Mouse (Mus musculus) ES-E14 (cell line): ENCODE measurements around the gene Clrn3. TPM values are rescaled to one million over a fixed set of nuclear protein-coding genes. Genes with fewer than 3 reads are reported as not detected.

Experiments used
- DNase-seq: peaks from one replicate; pipeline ENCODE4 v3.0.0-alpha.2; 2013; ENCODE audit warnings: low read depth, low spot score
- H3K27ac ChIP-seq: 2 replicates; pipeline ENCODE4 v1.5.1; 2012; ENCODE audit warnings: low read depth, mild to moderate bottlenecking, low read length, moderate library complexity, mixed read lengths; ENCODE audit not compliant: poor library complexity, insufficient read depth, severe bottlenecking
- H3K36me3 ChIP-seq: 2 replicates; pipeline ENCODE4 v1.6.1; 2012; ENCODE audit warnings: mild to moderate bottlenecking, low read length, moderate library complexity, mixed read lengths; ENCODE audit not compliant: control insufficient read depth, poor library complexity, insufficient read depth, severe bottlenecking
- H3K4me1 ChIP-seq, 2 experiments: fragments of 150-350 bp in 1 of 2; sonication (generic) in 1 of 2; 2 replicates each; pipeline ENCODE4 v1.6.1; 2012; ENCODE audit warnings: low read length in 2 of 2, mild to moderate bottlenecking in 1 of 2, mixed read lengths in 1 of 2; ENCODE audit not compliant: control insufficient read depth in 2 of 2, insufficient read depth in 2 of 2, poor library complexity in 1 of 2
- H3K4me3 ChIP-seq, 2 experiments: fragments of 150-350 bp in 1 of 2; sonication (generic) in 1 of 2; 2 replicates each; pipeline ENCODE4 v1.5.1; 2012; ENCODE audit warnings: low read length in 2 of 2, low read depth in 1 of 2, mild to moderate bottlenecking in 1 of 2, mixed read lengths in 1 of 2; ENCODE audit not compliant: insufficient read depth in 1 of 2, poor library complexity in 1 of 2, severe bottlenecking in 1 of 2
- H3K9ac ChIP-seq: 2 replicates; pipeline ENCODE4 v1.6.1; 2012; ENCODE audit warnings: low read depth, mild to moderate bottlenecking, low read length, mixed read lengths; ENCODE audit not compliant: poor library complexity, insufficient read depth, severe bottlenecking
- H3K9me3 ChIP-seq: fragments of 150-350 bp; sonication (generic); 2 replicates; pipeline ENCODE4 v1.6.1; 2012; ENCODE audit warnings: low read depth, mild to moderate bottlenecking, low read length; ENCODE audit not compliant: control insufficient read depth, insufficient read depth
- CHD2 ChIP-seq: IDR thresholded peaks from 2 replicates; pipeline ENCODE4 v1.6.1; 2014; ENCODE audit warnings: mild to moderate bottlenecking, low read depth, low read length, inconsistent platforms
- HCFC1 ChIP-seq: IDR thresholded peaks from 2 replicates; pipeline ENCODE4 v1.6.1; 2012; ENCODE audit warnings: low read length, inconsistent platforms, borderline replicate concordance; ENCODE audit not compliant: insufficient read depth
- MAFK ChIP-seq: IDR thresholded peaks from 2 replicates; pipeline ENCODE4 v1.6.1; 2014; ENCODE audit warnings: mild to moderate bottlenecking, low read depth, low read length, inconsistent platforms; ENCODE audit not compliant: insufficient read depth
- ZC3H11A ChIP-seq: IDR thresholded peaks from 2 replicates; pipeline ENCODE4 v1.6.1; 2012; ENCODE audit warnings: low read depth, mild to moderate bottlenecking, inconsistent platforms, low read length, borderline replicate concordance
- ZNF384 ChIP-seq: IDR thresholded peaks from 2 replicates; pipeline ENCODE4 v1.6.1; 2012; ENCODE audit warnings: low read depth, low read length, inconsistent platforms
- in situ Hi-C, 2 experiments: fragments of 600-800 bp; cut with MboI; formaldehyde crosslinking; loops; one replicate each; pipeline ENCODE4 v1.15.1; 2025; ENCODE audit warnings: low sequenced_read_pairs in 2 of 2, inconsistent platforms in 1 of 2; ENCODE audit not compliant: unreplicated experiment in 2 of 2
- total RNA-seq: library from RNA; depleted of rRNA; stranded (reverse); fragments of 300-350 nt; gene quantifications from 2 replicates; pipeline ENCODE4 v1.2.3, GENCODE M21; 2012

Gene Clrn3
- total RNA-seq, 1 experiment: not detected

DNA sequence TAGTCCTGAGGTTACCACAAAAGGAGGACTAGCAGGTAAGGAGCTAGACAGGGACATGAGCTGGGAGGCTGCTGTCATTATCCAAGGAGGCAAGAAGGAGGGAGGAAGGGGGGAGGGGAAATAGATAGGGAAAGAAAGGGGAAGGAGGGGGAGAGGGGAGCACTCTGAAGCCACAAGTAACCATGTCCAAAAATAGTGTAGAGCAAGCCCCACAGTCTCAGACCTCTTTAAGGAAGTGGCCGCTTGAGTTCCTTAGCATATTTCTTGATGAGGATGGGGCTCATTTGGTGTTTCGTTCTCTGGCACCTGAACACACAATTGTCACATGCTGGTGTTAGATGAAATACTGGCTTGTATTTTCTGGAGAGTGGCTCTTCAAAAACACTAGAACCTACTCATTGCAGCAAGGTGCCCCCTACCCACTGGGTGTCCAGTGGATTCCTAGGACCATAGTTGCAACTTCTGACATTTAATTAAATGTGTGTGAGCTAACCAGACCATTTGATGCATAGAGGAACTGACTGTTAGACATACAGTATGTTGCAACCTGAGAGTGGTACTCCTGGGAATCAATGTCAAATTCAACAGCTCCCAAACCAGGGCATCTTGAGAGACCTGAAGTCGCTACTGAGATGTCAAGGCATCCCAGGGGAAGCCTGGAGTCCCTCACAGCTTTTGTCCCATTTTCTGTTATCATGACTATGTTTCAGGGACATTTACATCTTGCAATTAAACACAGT lies 28.4 kb upstream of the Clrn3 start:
- in situ Hi-C loops: no loop called here
- Histone ChIP-seq H3K4me1 (no peaks in the 10 kb centered on the region), H3K4me3 (no peak overlapping the region), H3K9ac (no peak overlapping the region), H3K36me3 (no peaks in the 10 kb centered on the region), H3K27ac (no peak overlapping the region), H3K9me3 (no peaks in the 10 kb centered on the region)
- TF ChIP-seq MAFK (no peak), ZNF384 (no peak), HCFC1 (no peak), CHD2 (no peak), ZC3H11A (no peak)
- DNase-seq: no peak

DNA sequence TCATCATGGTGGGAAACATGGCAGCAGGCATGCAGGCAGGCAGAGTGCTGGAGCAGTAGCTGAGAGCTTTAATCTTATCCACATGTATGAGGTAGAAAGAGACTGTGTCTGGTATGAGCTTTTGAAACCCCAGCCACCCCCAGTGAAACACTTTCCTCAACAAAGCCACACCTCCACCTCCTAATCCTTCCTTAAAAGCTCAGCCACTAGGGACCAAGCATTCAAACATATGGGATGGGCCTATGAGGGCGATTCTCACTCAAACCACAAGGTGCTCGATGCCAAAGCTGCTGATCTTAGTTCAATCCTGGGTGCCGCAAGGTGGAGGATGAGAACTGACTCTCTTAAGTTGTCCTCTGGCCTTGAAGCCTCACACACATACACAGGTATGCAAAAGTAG lies 25.1 kb upstream of the Clrn3 start:
- Histone ChIP-seq H3K4me3 (no peak overlapping the region), H3K9ac (no peak overlapping the region), H3K4me1 (no peaks in the 10 kb centered on the region), H3K27ac (no peak overlapping the region), H3K9me3 (no peaks in the 10 kb centered on the region), H3K36me3 (no peaks in the 10 kb centered on the region)
- TF ChIP-seq MAFK: no peak
- no peak for TF ChIP-seq ZNF384
- TF ChIP-seq CHD2: no peak
- TF ChIP-seq ZC3H11A: no peak
- TF ChIP-seq HCFC1: no peak
- in situ Hi-C loops: no loop called here
- no peak for DNase-seq

DNA sequence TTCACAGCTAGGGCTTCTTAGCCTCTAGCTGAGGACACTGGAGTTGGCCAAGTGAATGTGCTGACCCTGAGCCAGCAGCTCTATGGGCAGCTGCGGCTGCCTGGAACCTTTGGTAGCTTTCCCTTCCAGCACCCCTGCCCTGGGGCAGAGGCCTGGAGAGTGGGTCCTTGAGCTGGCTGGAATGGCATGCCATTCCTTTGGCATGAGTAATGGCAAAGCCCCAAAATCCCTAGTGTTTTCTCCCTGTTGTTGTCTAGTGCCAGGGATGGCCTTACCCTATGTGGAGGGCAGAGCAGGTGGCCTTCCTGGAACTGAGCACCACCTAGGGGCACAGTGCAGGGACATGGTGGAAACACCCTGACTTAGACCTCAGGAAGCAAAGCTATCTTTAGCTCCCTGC lies 23.1 kb upstream of the Clrn3 start:
- in situ Hi-C loops: no loop called here
- Histone ChIP-seq H3K4me1 (no peaks in the 10 kb centered on the region), H3K4me3 (no peak overlapping the region), H3K9ac (no peak overlapping the region), H3K36me3 (no peaks in the 10 kb centered on the region), H3K9me3 (no peaks in the 10 kb centered on the region), H3K27ac (no peak overlapping the region)
- no peak for DNase-seq
- TF ChIP-seq HCFC1 (no peak), ZNF384 (no peak), CHD2 (no peak), MAFK (no peak), ZC3H11A (no peak)

DNA sequence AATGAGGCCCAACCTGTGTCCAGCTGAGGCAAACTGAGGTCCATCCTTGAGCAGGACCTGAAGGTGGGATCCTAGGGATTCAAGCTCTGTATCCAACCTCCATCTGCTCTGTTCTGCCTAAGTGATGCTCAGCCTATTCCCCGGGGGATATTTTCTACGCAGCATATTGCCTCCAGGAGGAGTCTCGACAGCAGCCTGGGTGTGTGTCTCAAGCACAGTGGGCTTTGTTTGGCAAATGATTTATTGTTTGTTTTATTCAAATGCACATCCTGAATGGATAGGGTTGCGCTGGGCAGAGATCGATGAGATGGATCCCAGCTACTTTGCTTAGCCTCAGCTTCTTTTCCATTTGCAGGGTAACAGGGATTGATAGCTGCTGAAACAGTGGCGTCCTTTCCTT lies 20.0 kb upstream of the Clrn3 start:
- Histone ChIP-seq H3K36me3 (no peaks in the 10 kb centered on the region), H3K4me3 (no peak overlapping the region), H3K27ac (no peak overlapping the region), H3K4me1 (no peaks in the 10 kb centered on the region), H3K9me3 (no peaks in the 10 kb centered on the region), H3K9ac (no peak overlapping the region)
- DNase-seq: no peak
- in situ Hi-C loops: no loop called here
- TF ChIP-seq MAFK: no peak
- no peak for TF ChIP-seq ZNF384
- TF ChIP-seq HCFC1: no peak
- TF ChIP-seq ZC3H11A: no peak
- TF ChIP-seq CHD2: no peak
